Mouse (Mus musculus): ENCODE data around the gene Mfsd14b. TPM values are rescaled to one million over a fixed set of nuclear protein-coding genes. Genes with fewer than 3 reads are reported as not detected.

Mfsd14b gene
- polyA plus RNA-seq, 1 experiment from 2014 or later: 41.9 TPM

DNA sequence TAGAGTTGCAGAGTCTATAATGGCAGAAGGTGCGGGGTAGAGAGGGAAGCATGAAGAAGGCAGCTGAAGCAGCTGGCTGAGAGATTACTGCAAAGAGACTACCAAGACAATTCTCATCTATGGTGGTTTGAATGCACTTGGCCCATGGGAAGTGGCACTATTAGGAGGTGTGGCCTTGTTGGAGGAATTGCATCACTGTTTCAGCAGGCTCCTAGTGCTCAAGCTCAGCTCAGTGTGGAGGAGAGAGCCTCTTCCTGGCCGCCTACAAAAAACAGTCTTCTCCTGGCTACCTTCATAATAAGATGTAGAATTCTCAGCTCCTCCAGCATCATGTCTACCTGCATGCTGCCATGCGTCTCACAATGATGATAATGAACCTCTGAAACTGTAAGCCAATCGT, 16.9 kb downstream of the Mfsd14b start:
- H3K9me3 ChIP-seq (replicated peaks): no peaks in the 10 kb centered on the region
- H3K4me2 ChIP-seq: no peak overlapping the region
- H3K4me1 ChIP-seq (replicated peaks): peaks cover 15% of the 10 kb centered on the region
- peaks cover 12% of the 10 kb centered on the region for H3K36me3 ChIP-seq (replicated peaks)
- H3K27ac ChIP-seq (replicated peaks): no peak overlapping the region
- H3K4me3 ChIP-seq (replicated peaks): no peak overlapping the region
- no peak overlapping the region for H3K9ac ChIP-seq
- WGBS (ENCODE audit: insufficient replicate concordance): 75% methylated on average over 4 of the region's 4 CpGs
- H3K27me3 ChIP-seq: no peaks in the 10 kb centered on the region
- ATAC-seq (ENCODE audit: insufficient read depth): no peak

DNA sequence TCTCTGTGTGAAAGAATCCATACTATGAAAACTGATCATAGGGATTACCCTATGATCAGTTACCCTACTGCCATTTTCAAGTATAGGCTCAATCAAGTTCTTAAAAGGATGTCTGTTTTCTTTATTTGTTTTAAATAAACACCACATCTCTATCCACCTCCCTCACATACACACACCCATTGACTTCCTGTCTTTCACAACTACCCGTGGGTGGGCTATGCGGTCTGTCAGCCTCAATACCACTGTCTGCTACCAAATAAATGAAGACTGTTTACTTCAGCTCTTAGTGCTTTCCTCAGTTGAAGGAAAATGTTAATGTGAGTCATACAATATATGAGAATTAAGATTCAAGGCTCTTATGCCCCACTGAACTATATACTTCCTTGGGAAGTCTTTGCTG, 42.8 kb downstream of the Mfsd14b start:
- 66% methylated on average over 2 of the region's 2 CpGs for WGBS (ENCODE audit: insufficient replicate concordance)
- Histone ChIP-seq H3K4me1 (replicated peaks) (no peaks in the 10 kb centered on the region), H3K36me3 (replicated peaks) (peaks cover 43% of the 10 kb centered on the region), H3K27ac (replicated peaks) (no peak overlapping the region), H3K4me2 (no peak overlapping the region), H3K4me3 (replicated peaks) (no peak overlapping the region), H3K9me3 (replicated peaks) (no peaks in the 10 kb centered on the region), H3K27me3 (no peaks in the 10 kb centered on the region), H3K9ac (no peak overlapping the region)
- ATAC-seq (ENCODE audit: insufficient read depth): no peak

DNA sequence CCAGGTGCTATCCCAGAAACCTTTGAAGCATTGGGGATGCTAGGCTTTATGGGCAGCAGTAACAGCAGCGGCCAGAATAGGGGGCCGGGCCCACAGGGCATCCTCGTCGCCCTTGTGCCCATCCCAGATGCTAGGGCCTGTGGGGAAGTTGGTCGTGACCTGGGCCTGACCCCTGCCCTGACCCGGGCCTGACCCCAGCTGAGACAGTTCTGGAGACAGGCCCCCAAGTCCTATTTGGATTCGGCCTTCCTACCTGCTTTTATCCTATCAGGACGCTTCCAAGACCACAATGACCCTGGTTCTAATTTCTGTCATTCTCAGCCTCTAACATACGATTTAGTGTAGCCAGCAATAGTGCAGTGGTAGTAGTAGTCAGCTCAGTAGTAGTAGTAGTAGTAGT, 60.1 kb downstream of the Mfsd14b start, which contains the start of gene Prss47:
Prss47 (minus strand) TSS at position 101 of the 400 bp plus-strand sequence.
- H3K27ac ChIP-seq (replicated peaks): no peak within 1 kb of the TSS
- H3K4me2 ChIP-seq: no peak within 1 kb of the TSS
- H3K4me3 ChIP-seq (replicated peaks): no peak within 1 kb of the TSS
- H3K9me3 ChIP-seq (replicated peaks): no peaks in the 10 kb centered on the region
- H3K9ac ChIP-seq: no peak within 1 kb of the TSS
- H3K4me1 ChIP-seq (replicated peaks): no peaks in the 10 kb centered on the region
- H3K27me3 ChIP-seq: no peaks in the 10 kb centered on the region
- 71% methylated on average over 9 of the region's 9 CpGs for WGBS (ENCODE audit: insufficient replicate concordance)
- no peaks in the 10 kb centered on the region for H3K36me3 ChIP-seq (replicated peaks)
- no peak for ATAC-seq (ENCODE audit: insufficient read depth)

DNA sequence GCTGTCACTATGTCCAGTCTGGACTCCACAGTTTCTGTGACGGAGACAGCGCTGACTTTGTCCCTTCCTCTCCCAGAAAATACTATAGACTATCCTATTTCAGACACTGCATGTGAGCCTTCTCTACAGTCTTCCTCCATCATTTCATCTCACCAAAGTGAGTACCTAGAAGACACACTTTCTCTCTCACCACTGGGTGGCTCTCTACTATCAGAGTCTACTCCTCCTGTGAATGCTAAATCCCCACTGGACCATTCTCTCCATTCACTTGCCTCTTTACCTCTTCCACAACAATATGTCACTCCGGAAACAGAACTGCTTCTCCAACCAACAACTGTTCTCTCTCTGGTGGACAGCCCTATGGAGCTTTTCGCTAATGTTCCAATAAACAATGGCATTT, 77.7 kb downstream of the Mfsd14b start:
- Histone ChIP-seq H3K4me3 (replicated peaks) (no peak overlapping the region), H3K36me3 (replicated peaks) (no peaks in the 10 kb centered on the region), H3K9me3 (replicated peaks) (no peaks in the 10 kb centered on the region), H3K27me3 (no peaks in the 10 kb centered on the region), H3K9ac (no peak overlapping the region), H3K4me2 (no peak overlapping the region), H3K4me1 (replicated peaks) (no peaks in the 10 kb centered on the region), H3K27ac (replicated peaks) (no peak overlapping the region)
- WGBS (ENCODE audit: insufficient replicate concordance): 43% methylated on average over 4 of the region's 4 CpGs
- ATAC-seq (ENCODE audit: insufficient read depth): no peak

DNA sequence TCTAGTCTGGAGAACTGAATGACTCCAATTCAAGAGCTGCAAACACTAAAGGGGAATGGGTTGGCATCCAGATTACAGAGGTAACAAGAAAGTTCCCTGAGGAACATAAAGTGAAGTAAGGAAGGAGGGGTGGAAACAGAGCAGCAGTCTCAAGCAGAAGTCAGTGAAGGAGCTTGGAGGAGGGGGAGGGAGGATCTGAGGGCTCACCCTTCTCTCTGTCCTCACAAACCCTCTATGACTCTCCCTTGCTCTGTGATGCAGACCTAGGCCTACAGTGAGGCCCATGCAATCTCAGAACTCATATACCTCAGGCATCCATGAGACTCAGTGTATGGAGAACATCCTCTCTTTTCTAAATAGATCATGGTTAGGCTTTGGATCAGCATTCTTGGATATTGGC, 80.0 kb downstream of the Mfsd14b start, which contains the start of gene Spata31d1c:
Spata31d1c (plus strand) TSS at position 301 of the 400 bp plus-strand sequence.
- no peaks in the 10 kb centered on the region for H3K4me1 ChIP-seq (replicated peaks)
- no peaks in the 10 kb centered on the region for H3K36me3 ChIP-seq (replicated peaks)
- ATAC-seq (ENCODE audit: insufficient read depth): no peak
- no peak within 1 kb of the TSS for H3K4me3 ChIP-seq (replicated peaks)
- H3K27ac ChIP-seq (replicated peaks): no peak within 1 kb of the TSS
- H3K9me3 ChIP-seq (replicated peaks): no peaks in the 10 kb centered on the region
- H3K9ac ChIP-seq: no peak within 1 kb of the TSS
- no peak within 1 kb of the TSS for H3K4me2 ChIP-seq
- H3K27me3 ChIP-seq: no peaks in the 10 kb centered on the region

Other genes with a start within 250 kb of the Mfsd14b start
- not detected in 2 replicates for gene Cntnap3, start 209.0 kb downstream of the Mfsd14b start, polyA plus RNA-seq (2015; fragmentation: Nextera tagmentation; extraction: Ambion mirVana)
- not detected in 2 replicates for gene Spata31, start 195.6 kb downstream of the Mfsd14b start, polyA plus RNA-seq (2015; fragmentation: Nextera tagmentation; extraction: Ambion mirVana)
- not detected in 2 replicates for gene Spata31d1c, start 79.9 kb downstream of the Mfsd14b start, polyA plus RNA-seq (2015; fragmentation: Nextera tagmentation; extraction: Ambion mirVana)
- not detected in 2 replicates for gene Prss47, start 60.2 kb downstream of the Mfsd14b start, polyA plus RNA-seq (2015; fragmentation: Nextera tagmentation; extraction: Ambion mirVana)
- gene Olfr465-ps1, start 25.1 kb upstream of the Mfsd14b start, polyA plus RNA-seq (2015; fragmentation: Nextera tagmentation; extraction: Ambion mirVana): not detected in 2 replicates
- gene Olfr466, start 37.3 kb upstream of the Mfsd14b start, polyA plus RNA-seq (2015; fragmentation: Nextera tagmentation; extraction: Ambion mirVana): not detected in 2 replicates
- not detected in 2 replicates for gene Nlrp4f, start 93.0 kb upstream of the Mfsd14b start, polyA plus RNA-seq (2015; fragmentation: Nextera tagmentation; extraction: Ambion mirVana)
- gene Gm10775, start 146.6 kb upstream of the Mfsd14b start, polyA plus RNA-seq (2015; fragmentation: Nextera tagmentation; extraction: Ambion mirVana): not detected in 2 replicates
- 3.2 and 3.4 TPM in 2 replicates for gene Zfp369, start 165.8 kb upstream of the Mfsd14b start, polyA plus RNA-seq (2015; fragmentation: Nextera tagmentation; extraction: Ambion mirVana)

Measured in liver, embryonic 15.5 days (tissue).